Comparison of ENCODE assay signal across 10 mouse cellular contexts in the genomic region with DNA sequence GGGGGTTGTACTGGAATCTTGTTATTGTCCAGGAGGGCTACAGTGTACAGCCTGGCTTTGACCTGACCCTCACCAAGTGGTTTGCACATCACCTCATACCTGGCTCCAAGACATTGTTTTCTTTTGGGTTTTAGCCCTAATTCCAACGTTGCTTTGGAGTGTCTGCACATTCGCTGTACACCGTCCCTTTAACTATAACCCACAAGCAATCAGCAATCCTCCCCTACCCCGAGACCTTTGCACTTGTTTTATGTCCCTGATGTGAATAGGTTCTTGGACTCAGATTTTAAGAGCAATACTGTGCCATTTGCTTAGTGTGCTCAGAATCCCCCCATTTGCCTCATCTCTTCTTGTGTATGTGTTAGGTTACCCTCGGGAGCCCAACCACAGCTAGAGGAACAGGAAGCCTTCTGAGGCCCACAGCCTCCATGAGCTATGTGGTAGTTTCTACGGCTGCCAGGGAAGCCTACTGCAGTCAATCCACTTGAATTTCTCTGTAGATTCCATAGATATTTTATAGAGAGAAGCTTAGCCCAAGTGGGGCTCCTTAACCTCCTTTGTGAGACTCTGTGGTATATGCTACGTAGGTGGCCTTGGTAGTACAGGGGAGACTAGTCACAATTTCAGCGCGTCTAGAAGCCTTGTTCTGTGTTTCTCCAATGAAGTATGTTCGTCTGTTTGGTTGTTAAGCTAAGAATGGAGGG.
DNase-seq lines count a peak whose midpoint lies in the region; ATAC-seq and TF ChIP-seq lines count a peak whose summit lies in the region.
"Had no signal": no experiment of that assay in that cellular context is flagged by ENCODE, and none has a peak within 500 bp of the region (broad histone marks: within the 10 kb centered on the region; RNA-seq: fewer than 3 reads in every experiment).

No protein-coding gene starts in this region.

- H3K27ac ChIP-seq in forebrain, embryonic 10.5 days, result peak overlapping the region; percentile 27; the same call in 1 of the 2 replicates
- no peak overlapping the region for H3K27ac ChIP-seq in forebrain, embryonic 11.5 days (ENCODE audit: low read depth, low read length)
- H3K27ac ChIP-seq in lung, embryonic 14.5 days (ENCODE audit: low read depth), result no peak overlapping the region
- H3K27ac ChIP-seq in forebrain, embryonic 16.5 days (ENCODE audit: low read length), result 0 out of 2 replicates have a peak overlapping the region, but pooled peaks have one; percentile 8
- H3K27ac ChIP-seq in midbrain, embryonic 15.5 days, result peak overlapping the region; percentile 5; the same call in 1 of the 2 replicates
- H3K27ac ChIP-seq: kidney, postnatal 0 days had no signal

- peaks cover 19% of the 10 kb centered on the region; the same call in 1 of the 2 replicates for H3K27me3 ChIP-seq in forebrain, embryonic 10.5 days (ENCODE audit: poor library complexity, severe bottlenecking)
- no peaks in the 10 kb centered on the region for H3K27me3 ChIP-seq in forebrain, embryonic 11.5 days (ENCODE audit: control insufficient read depth, insufficient read depth, low read length)
- no peaks in the 10 kb centered on the region for H3K27me3 ChIP-seq in lung, embryonic 14.5 days (ENCODE audit: insufficient read depth, low read length)
- H3K27me3 ChIP-seq in forebrain, embryonic 16.5 days (replicated peaks; ENCODE audit: control insufficient read depth, insufficient read depth, low read length), result no peaks in the 10 kb centered on the region
- no peaks in the 10 kb centered on the region for H3K27me3 ChIP-seq in midbrain, embryonic 15.5 days (replicated peaks)

- no peak overlapping the region for H3K4me3 ChIP-seq in forebrain, embryonic 10.5 days
- H3K4me3 ChIP-seq in forebrain, embryonic 11.5 days (ENCODE audit: low read depth, low read length), result no peak overlapping the region
- H3K4me3 ChIP-seq in lung, embryonic 14.5 days (ENCODE audit: low read depth, low read length), result no peak overlapping the region
- no peak overlapping the region for H3K4me3 ChIP-seq in forebrain, embryonic 16.5 days (replicated peaks; ENCODE audit: low read length)
- no peak overlapping the region for H3K4me3 ChIP-seq in midbrain, embryonic 15.5 days

- no peak for ATAC-seq in forebrain, embryonic 11.5 days (replicated peaks; ENCODE audit: low FRiP score)
- ATAC-seq in lung, embryonic 14.5 days (ENCODE audit: insufficient read depth), result no peak
- ATAC-seq in forebrain, embryonic 16.5 days, result no peak
- ATAC-seq in midbrain, embryonic 15.5 days (replicated peaks), result no peak

- 80% methylated on average over 10 of the region's 10 CpGs for WGBS in forebrain, embryonic 10.5 days
- WGBS in forebrain, embryonic 11.5 days, result 69% methylated on average over 10 of the region's 10 CpGs
- WGBS in lung, embryonic 14.5 days, result 62% methylated on average over 10 of the region's 10 CpGs
- WGBS in forebrain, embryonic 16.5 days, result 52% methylated on average over 10 of the region's 10 CpGs
- WGBS in midbrain, embryonic 15.5 days, result 71% methylated on average over 10 of the region's 10 CpGs

- no peak overlapping the region for H3K9ac ChIP-seq in forebrain, embryonic 11.5 days (ENCODE audit: low read length)
- no peak overlapping the region for H3K9ac ChIP-seq in lung, embryonic 14.5 days
- no peak overlapping the region for H3K9ac ChIP-seq in forebrain, embryonic 16.5 days (replicated peaks; ENCODE audit: low read depth, low read length)
- H3K9ac ChIP-seq in midbrain, embryonic 15.5 days, result no peak overlapping the region

- no peaks in the 10 kb centered on the region for H3K36me3 ChIP-seq in forebrain, embryonic 10.5 days (replicated peaks)
- no peaks in the 10 kb centered on the region for H3K36me3 ChIP-seq in forebrain, embryonic 11.5 days (ENCODE audit: control insufficient read depth, insufficient read depth, low read length)
- H3K36me3 ChIP-seq in lung, embryonic 14.5 days (ENCODE audit: insufficient read depth), result no peaks in the 10 kb centered on the region
- H3K36me3 ChIP-seq in forebrain, embryonic 16.5 days (ENCODE audit: control insufficient read depth, insufficient read depth), result no peaks in the 10 kb centered on the region
- no peaks in the 10 kb centered on the region for H3K36me3 ChIP-seq in midbrain, embryonic 15.5 days (replicated peaks)

- TF ChIP-seq CTCF in lung, embryonic 14.5 days (IDR thresholded peaks at IDR 0.05; ENCODE audit: low read depth), result no peak

- H3K4me1 ChIP-seq in forebrain, embryonic 10.5 days, result peaks cover 67% of the 10 kb centered on the region
- H3K4me1 ChIP-seq in forebrain, embryonic 11.5 days (replicated peaks; ENCODE audit: control insufficient read depth, insufficient read depth, low read length), result peaks cover 7% of the 10 kb centered on the region; the same call in 1 of the 2 replicates
- H3K4me1 ChIP-seq in lung, embryonic 14.5 days (ENCODE audit: insufficient read depth), result peaks cover 5% of the 10 kb centered on the region; the same call in 1 of the 2 replicates
- H3K4me1 ChIP-seq in forebrain, embryonic 16.5 days (replicated peaks; ENCODE audit: control insufficient read depth, insufficient read depth, low read length), result peaks cover 19% of the 10 kb centered on the region
- H3K4me1 ChIP-seq in midbrain, embryonic 15.5 days, result peaks cover 11% of the 10 kb centered on the region; the same call in 1 of the 2 replicates

- H3K4me2 ChIP-seq in forebrain, embryonic 11.5 days (ENCODE audit: low read depth, low read length, severe bottlenecking), result no peak overlapping the region
- no peak overlapping the region for H3K4me2 ChIP-seq in lung, embryonic 14.5 days
- H3K4me2 ChIP-seq in forebrain, embryonic 16.5 days (ENCODE audit: low read length), result no peak overlapping the region
- no peak overlapping the region for H3K4me2 ChIP-seq in midbrain, embryonic 15.5 days

- DNase-seq in forebrain, embryonic 10.5 days (ENCODE audit: extremely low spot score, low spot score), result no peak
- DNase-seq in forebrain, embryonic 11.5 days (ENCODE audit: low spot score), result no peak
- peak; percentile 37 for DNase-seq in lung, embryonic 14.5 days
- no peak for DNase-seq in lung, postnatal 25 days (ENCODE audit: low spot score)
- DNase-seq in urinary bladder, adult 18-20 months (ENCODE audit: low spot score in 2 of 2), result no peak
- no peak for DNase-seq in ovary, postnatal 10 days (ENCODE audit: low spot score)
- DNase-seq: gastrocnemius, postnatal 14 days had no signal

- H3K9me3 ChIP-seq in forebrain, embryonic 10.5 days, result no peaks in the 10 kb centered on the region
- no peaks in the 10 kb centered on the region for H3K9me3 ChIP-seq in forebrain, embryonic 11.5 days (ENCODE audit: control insufficient read depth, low read length)
- H3K9me3 ChIP-seq in lung, embryonic 14.5 days (ENCODE audit: low read depth, low read length), result no peaks in the 10 kb centered on the region
- no peaks in the 10 kb centered on the region for H3K9me3 ChIP-seq in forebrain, embryonic 16.5 days (ENCODE audit: control insufficient read depth, low read length)
- H3K9me3 ChIP-seq in midbrain, embryonic 15.5 days, result no peaks in the 10 kb centered on the region

Comparison
In these comparisons a context has a peak if more than half of its experiments do, and no peak if none do; other contexts are left out.
1. H3K27ac ChIP-seq: peak in forebrain, embryonic 10.5 days (single experiment), forebrain, embryonic 16.5 days (single experiment) and midbrain, embryonic 15.5 days (single experiment); none in forebrain, embryonic 11.5 days (single experiment) and lung, embryonic 14.5 days (single experiment).